Mouse (Mus musculus): ENCODE results near the gene Zfp458. TPM values are rescaled to one million over a fixed set of nuclear protein-coding genes. Genes with fewer than 3 reads are reported as not detected.

The Zfp458 gene
- 0.56 and 0.71 TPM in 2 replicates for polyA plus RNA-seq (2015; fragmentation: Nextera tagmentation; extraction: Ambion mirVana)

GRCm38 (mm10) chr13:67278314-67278713, at the start of gene Zfp458:
TSS of gene Zfp458 (minus strand) at chr13:67278466.

GRCm38 (mm10) chr13:67305822-67306672, 27.8 kb upstream of the Zfp458 start, which contains the start of gene Zfp457:
TSS of gene Zfp457 (minus strand) at chr13:67306485.

Other genes starting within 250 kb of the Zfp458 start
- 1.2 and 1.3 TPM in 2 replicates for gene Zfp712, start 217.3 kb downstream of the Zfp458 start, polyA plus RNA-seq (2015; fragmentation: Nextera tagmentation; extraction: Ambion mirVana)
- 2.4 and 3.0 TPM in 2 replicates for gene Zfp708, start 180.5 kb downstream of the Zfp458 start, polyA plus RNA-seq (2015; fragmentation: Nextera tagmentation; extraction: Ambion mirVana)
- gene Gm28557, start 169.9 kb downstream of the Zfp458 start, polyA plus RNA-seq (2015; fragmentation: Nextera tagmentation; extraction: Ambion mirVana): 1.3 and 1.7 TPM in 2 replicates
- gene Rslcan18, start 162.2 kb downstream of the Zfp458 start, polyA plus RNA-seq (2015; fragmentation: Nextera tagmentation; extraction: Ambion mirVana): 0.18 TPM in 1 of 2 replicates, not detected in the other
- gene Zfp759, start 156.8 kb downstream of the Zfp458 start, polyA plus RNA-seq (2015; fragmentation: Nextera tagmentation; extraction: Ambion mirVana): 1.0 TPM in 2 replicates
- gene Rsl1, start 105.3 kb downstream of the Zfp458 start, polyA plus RNA-seq (2015; fragmentation: Nextera tagmentation; extraction: Ambion mirVana): 2.4 and 2.6 TPM in 2 replicates
- gene Zfp455, start 84.0 kb downstream of the Zfp458 start, polyA plus RNA-seq (2015; fragmentation: Nextera tagmentation; extraction: Ambion mirVana): 0.56 and 0.71 TPM in 2 replicates
- 0.34 and 0.73 TPM in 2 replicates for gene Zfp457, start 28.0 kb upstream of the Zfp458 start, polyA plus RNA-seq (2015; fragmentation: Nextera tagmentation; extraction: Ambion mirVana)
- 0.62 and 0.69 TPM in 2 replicates for gene Zfp595, start 54.1 kb upstream of the Zfp458 start, polyA plus RNA-seq (2015; fragmentation: Nextera tagmentation; extraction: Ambion mirVana)
- not detected in 2 replicates for gene Gm28044, start 82.1 kb upstream of the Zfp458 start, polyA plus RNA-seq (2015; fragmentation: Nextera tagmentation; extraction: Ambion mirVana)
- 0.37 and 0.41 TPM in 2 replicates for gene Zfp953, start 82.1 kb upstream of the Zfp458 start, polyA plus RNA-seq (2015; fragmentation: Nextera tagmentation; extraction: Ambion mirVana)
- gene Gm28041, start 97.3 kb upstream of the Zfp458 start, polyA plus RNA-seq (2015; fragmentation: Nextera tagmentation; extraction: Ambion mirVana): 0.19 TPM in 1 of 2 replicates, not detected in the other
- gene Zfp456, start 97.3 kb upstream of the Zfp458 start, polyA plus RNA-seq (2015; fragmentation: Nextera tagmentation; extraction: Ambion mirVana): 0.22 and 0.65 TPM in 2 replicates
- gene Zfp429, start 121.4 kb upstream of the Zfp458 start, polyA plus RNA-seq (2015; fragmentation: Nextera tagmentation; extraction: Ambion mirVana): 1.6 and 3.1 TPM in 2 replicates
- gene Zfp459, start 143.0 kb upstream of the Zfp458 start, polyA plus RNA-seq (2015; fragmentation: Nextera tagmentation; extraction: Ambion mirVana): 0.06 and 0.13 TPM in 2 replicates
- gene Zfp874a, start 173.2 kb upstream of the Zfp458 start, polyA plus RNA-seq (2015; fragmentation: Nextera tagmentation; extraction: Ambion mirVana): 3.9 and 5.3 TPM in 2 replicates
- 1.8 and 2.6 TPM in 2 replicates for gene Zfp874b, start 205.8 kb upstream of the Zfp458 start, polyA plus RNA-seq (2015; fragmentation: Nextera tagmentation; extraction: Ambion mirVana)
- gene Zfp58, start 222.1 kb upstream of the Zfp458 start, polyA plus RNA-seq (2015; fragmentation: Nextera tagmentation; extraction: Ambion mirVana): 4.0 and 4.8 TPM in 2 replicates
- gene Gm26965, start 247.7 kb upstream of the Zfp458 start, polyA plus RNA-seq (2015; fragmentation: Nextera tagmentation; extraction: Ambion mirVana): not detected in 2 replicates
- gene Zfp87, start 247.7 kb upstream of the Zfp458 start, polyA plus RNA-seq (2015; fragmentation: Nextera tagmentation; extraction: Ambion mirVana): 11.6 and 13.0 TPM in 2 replicates